Mouse (Mus musculus): Measurements from ENCODE around the gene Tmem63c.

Tmem63c gene

GRCm38 (mm10) chr12:87054873-87055272, 33.7 kb downstream of the Tmem63c start:
- DNase-seq (ENCODE audit: low read depth, low spot score), result no peak

- DNase-seq (ENCODE audit: low read depth, low spot score), result no peak
These were observed 35.9 kb downstream of the Tmem63c start for GRCm38 (mm10) chr12:87057066-87057465.

GRCm38 (mm10) chr12:87065446-87065845, 44.3 kb downstream of the Tmem63c start:
- no peak for DNase-seq (ENCODE audit: low read depth, low spot score)

- no peak for DNase-seq (ENCODE audit: low read depth, low spot score)
These were observed 45.3 kb downstream of the Tmem63c start for GRCm38 (mm10) chr12:87066429-87066828.

GRCm38 (mm10) chr12:87070520-87070919, 49.4 kb downstream of the Tmem63c start:
- DNase-seq (ENCODE audit: low read depth, low spot score), result no peak

GRCm38 (mm10) chr12:87076610-87077009, 55.5 kb downstream of the Tmem63c start:
- DNase-seq (ENCODE audit: low read depth, low spot score), result no peak

- DNase-seq (ENCODE audit: low read depth, low spot score), result no peak
These were observed 61.7 kb downstream of the Tmem63c start for GRCm38 (mm10) chr12:87082797-87083196.

- DNase-seq (ENCODE audit: low read depth, low spot score), result no peak
These were observed 66.1 kb downstream of the Tmem63c start for GRCm38 (mm10) chr12:87087236-87087635.

GRCm38 (mm10) chr12:87088331-87088730, 67.2 kb downstream of the Tmem63c start:
- no peak for DNase-seq (ENCODE audit: low read depth, low spot score)

GRCm38 (mm10) chr12:87089255-87089654, 68.1 kb downstream of the Tmem63c start:
- no peak for DNase-seq (ENCODE audit: low read depth, low spot score)

GRCm38 (mm10) chr12:87089701-87090100, 68.6 kb downstream of the Tmem63c start:
- DNase-seq (ENCODE audit: low read depth, low spot score), result no peak

GRCm38 (mm10) chr12:87091916-87092315, 70.8 kb downstream of the Tmem63c start:
- no peak for DNase-seq (ENCODE audit: low read depth, low spot score)

- no peak for DNase-seq (ENCODE audit: low read depth, low spot score)
These were observed 72.1 kb downstream of the Tmem63c start for GRCm38 (mm10) chr12:87093249-87093648.

GRCm38 (mm10) chr12:87093671-87094070, 72.5 kb downstream of the Tmem63c start:
- DNase-seq (ENCODE audit: low read depth, low spot score), result no peak

- DNase-seq (ENCODE audit: low read depth, low spot score), result no peak
These were observed 79.2 kb downstream of the Tmem63c start for GRCm38 (mm10) chr12:87100331-87100730.

GRCm38 (mm10) chr12:87102165-87102631, 81.1 kb downstream of the Tmem63c start, which contains the start of gene Ngb:
Gene Ngb (minus strand): TSS chr12:87102539.
- no peak for DNase-seq (ENCODE audit: low read depth, low spot score)

GRCm38 (mm10) chr12:87103471-87103870, 82.3 kb downstream of the Tmem63c start:
- DNase-seq (ENCODE audit: low read depth, low spot score), result no peak

- DNase-seq (ENCODE audit: low read depth, low spot score), result no peak
These were observed 83.7 kb downstream of the Tmem63c start for GRCm38 (mm10) chr12:87104796-87105195.

GRCm38 (mm10) chr12:87107357-87107977, 86.3 kb downstream of the Tmem63c start:
- no peak for DNase-seq (ENCODE audit: low read depth, low spot score)

- no peak for DNase-seq (ENCODE audit: low read depth, low spot score)
These were observed 100.9 kb downstream of the Tmem63c start for GRCm38 (mm10) chr12:87121918-87122589.

GRCm38 (mm10) chr12:87127256-87127655, 106.1 kb downstream of the Tmem63c start:
- no peak for DNase-seq (ENCODE audit: low read depth, low spot score)

- DNase-seq (ENCODE audit: low read depth, low spot score), result no peak
These were observed 109.1 kb downstream of the Tmem63c start for GRCm38 (mm10) chr12:87130224-87130623.

- DNase-seq (ENCODE audit: low read depth, low spot score), result no peak
These were observed 110.0 kb downstream of the Tmem63c start for GRCm38 (mm10) chr12:87131181-87131580.

Data from embryo, embryonic 11.5 days (tissue).